Mouse (Mus musculus): ENCODE measurements around the gene Baz2b. TPM values are rescaled to one million over a fixed set of nuclear protein-coding genes. Genes with fewer than 3 reads are reported as not detected.

The Baz2b gene
- total and polyA plus RNA-seq, 2 experiments from 2014 or later, result 72.3 to 89.3 TPM

- Histone ChIP-seq H3K27ac (ENCODE audit: low read depth, low read length) (no peak overlapping the region), H3K9me3 (ENCODE audit: low read length) (no peaks in the 10 kb centered on the region), H3K9ac (replicated peaks; ENCODE audit: low read length, poor library complexity, severe bottlenecking) (0 out of 2 replicates have a peak overlapping the region, but pooled peaks have one; percentile 1), H3K4me2 (ENCODE audit: low read depth, low read length, poor library complexity, severe bottlenecking) (peak overlapping the region; percentile 38), H3K27me3 (ENCODE audit: insufficient read depth, low read length) (no peaks in the 10 kb centered on the region), H3K4me1 (ENCODE audit: insufficient read depth, low read length) (peaks cover 5% of the 10 kb centered on the region; the same call in 1 of the 2 replicates), H3K36me3 (ENCODE audit: insufficient read depth, low read length) (no peaks in the 10 kb centered on the region), H3K4me3 (ENCODE audit: low read depth, low read length) (peak overlapping the region; percentile 12; the same call in 1 of the 2 replicates)
- TF ChIP-seq CTCF (IDR thresholded peaks at IDR 0.05), result no peak
- DNase-seq (ENCODE audit: low spot score), result no peak
- no peak for ATAC-seq (ENCODE audit: low FRiP score)
- 35% methylated on average over 6 of the region's 6 CpGs for WGBS
Observed at GRCm38 (mm10) chr2:60123061-60123874, 86.4 kb downstream of the Baz2b start.

GRCm38 (mm10) chr2:60122188-60122587 is 87.5 kb downstream of the Baz2b start:
- DNase-seq (ENCODE audit: low spot score) (peak; percentile 43), ATAC-seq (ENCODE audit: low FRiP score) (no peak)
- no peaks in the 10 kb centered on the region for H3K36me3 ChIP-seq (ENCODE audit: insufficient read depth, low read length)
- H3K27me3 ChIP-seq (ENCODE audit: insufficient read depth, low read length), result no peaks in the 10 kb centered on the region
- peaks cover 5% of the 10 kb centered on the region; the same call in 1 of the 2 replicates for H3K4me1 ChIP-seq (ENCODE audit: insufficient read depth, low read length)
- H3K9me3 ChIP-seq (ENCODE audit: low read length), result no peaks in the 10 kb centered on the region
- no peak overlapping the region for H3K27ac ChIP-seq (ENCODE audit: low read depth, low read length)
- no peak for TF ChIP-seq CTCF (IDR thresholded peaks at IDR 0.05)
- H3K4me3 ChIP-seq (ENCODE audit: low read depth, low read length), result no peak overlapping the region
- peak overlapping the region; percentile 24; the same call in 1 of the 2 replicates for H3K4me2 ChIP-seq (ENCODE audit: low read depth, low read length, poor library complexity, severe bottlenecking)
- 23% methylated on average over 2 of the region's 2 CpGs for WGBS
- H3K9ac ChIP-seq (replicated peaks; ENCODE audit: low read length, poor library complexity, severe bottlenecking), result no peak overlapping the region

- ATAC-seq (ENCODE audit: low FRiP score), result no peak
Observed at GRCm38 (mm10) chr2:60120681-60121080, 89.0 kb downstream of the Baz2b start.

GRCm38 (mm10) chr2:60118684-60119558 is 90.7 kb downstream of the Baz2b start:
- 23% methylated on average over 10 of the region's 10 CpGs for WGBS
- no peaks in the 10 kb centered on the region for H3K27me3 ChIP-seq (ENCODE audit: insufficient read depth, low read length)
- no peak overlapping the region for H3K9ac ChIP-seq (replicated peaks; ENCODE audit: low read length, poor library complexity, severe bottlenecking)

More at GRCm38 (mm10) chr2:60120681-60121080, 89.0 kb downstream of the Baz2b start:
- H3K27me3 ChIP-seq (ENCODE audit: insufficient read depth, low read length), result no peaks in the 10 kb centered on the region
- H3K4me2 ChIP-seq (ENCODE audit: low read depth, low read length, poor library complexity, severe bottlenecking), result no peak overlapping the region
- no peak for TF ChIP-seq CTCF (IDR thresholded peaks at IDR 0.05)
- no peak overlapping the region for H3K27ac ChIP-seq (ENCODE audit: low read depth, low read length)
- DNase-seq (ENCODE audit: low spot score), result no peak
- peaks cover 7% of the 10 kb centered on the region; the same call in 1 of the 2 replicates for H3K4me1 ChIP-seq (ENCODE audit: insufficient read depth, low read length)
- no peaks in the 10 kb centered on the region for H3K36me3 ChIP-seq (ENCODE audit: insufficient read depth, low read length)
- H3K9me3 ChIP-seq (ENCODE audit: low read length), result no peaks in the 10 kb centered on the region
- 75% methylated on average over 2 of the region's 2 CpGs for WGBS
- no peak overlapping the region for H3K4me3 ChIP-seq (ENCODE audit: low read depth, low read length)
- no peak overlapping the region for H3K9ac ChIP-seq (replicated peaks; ENCODE audit: low read length, poor library complexity, severe bottlenecking)

GRCm38 (mm10) chr2:60117867-60118266 is 91.8 kb downstream of the Baz2b start:
- Histone ChIP-seq H3K27me3 (ENCODE audit: insufficient read depth, low read length) (no peaks in the 10 kb centered on the region), H3K9me3 (ENCODE audit: low read length) (no peaks in the 10 kb centered on the region), H3K4me1 (ENCODE audit: insufficient read depth, low read length) (peaks cover 8% of the 10 kb centered on the region; the same call in 1 of the 2 replicates), H3K4me2 (ENCODE audit: low read depth, low read length, poor library complexity, severe bottlenecking) (no peak overlapping the region), H3K36me3 (ENCODE audit: insufficient read depth, low read length) (no peaks in the 10 kb centered on the region), H3K9ac (replicated peaks; ENCODE audit: low read length, poor library complexity, severe bottlenecking) (no peak overlapping the region), H3K27ac (ENCODE audit: low read depth, low read length) (no peak overlapping the region), H3K4me3 (ENCODE audit: low read depth, low read length) (no peak overlapping the region)
- no peak for TF ChIP-seq CTCF (IDR thresholded peaks at IDR 0.05)
- DNase-seq (ENCODE audit: low spot score) (no peak), ATAC-seq (ENCODE audit: low FRiP score) (no peak)
- WGBS, result 68% methylated on average over 9 of the region's 9 CpGs

More at GRCm38 (mm10) chr2:60118684-60119558, 90.7 kb downstream of the Baz2b start:
- no peaks in the 10 kb centered on the region for H3K9me3 ChIP-seq (ENCODE audit: low read length)
- 0 out of 2 replicates have a peak overlapping the region, but pooled peaks have one; percentile 34 for H3K27ac ChIP-seq (ENCODE audit: low read depth, low read length)
- H3K4me2 ChIP-seq (ENCODE audit: low read depth, low read length, poor library complexity, severe bottlenecking), result peak overlapping the region; percentile 23
- DNase-seq (ENCODE audit: low spot score) (peak; percentile 26), ATAC-seq (ENCODE audit: low FRiP score) (no peak)
- no peaks in the 10 kb centered on the region for H3K36me3 ChIP-seq (ENCODE audit: insufficient read depth, low read length)
- TF ChIP-seq CTCF (IDR thresholded peaks at IDR 0.05), result no peak
- H3K4me1 ChIP-seq (ENCODE audit: insufficient read depth, low read length), result peaks cover 8% of the 10 kb centered on the region; the same call in 1 of the 2 replicates
- peak overlapping the region; percentile 19; the same call in 1 of the 2 replicates for H3K4me3 ChIP-seq (ENCODE audit: low read depth, low read length)
